Mouse (Mus musculus): ENCODE data around the gene Esr2.

DNA sequence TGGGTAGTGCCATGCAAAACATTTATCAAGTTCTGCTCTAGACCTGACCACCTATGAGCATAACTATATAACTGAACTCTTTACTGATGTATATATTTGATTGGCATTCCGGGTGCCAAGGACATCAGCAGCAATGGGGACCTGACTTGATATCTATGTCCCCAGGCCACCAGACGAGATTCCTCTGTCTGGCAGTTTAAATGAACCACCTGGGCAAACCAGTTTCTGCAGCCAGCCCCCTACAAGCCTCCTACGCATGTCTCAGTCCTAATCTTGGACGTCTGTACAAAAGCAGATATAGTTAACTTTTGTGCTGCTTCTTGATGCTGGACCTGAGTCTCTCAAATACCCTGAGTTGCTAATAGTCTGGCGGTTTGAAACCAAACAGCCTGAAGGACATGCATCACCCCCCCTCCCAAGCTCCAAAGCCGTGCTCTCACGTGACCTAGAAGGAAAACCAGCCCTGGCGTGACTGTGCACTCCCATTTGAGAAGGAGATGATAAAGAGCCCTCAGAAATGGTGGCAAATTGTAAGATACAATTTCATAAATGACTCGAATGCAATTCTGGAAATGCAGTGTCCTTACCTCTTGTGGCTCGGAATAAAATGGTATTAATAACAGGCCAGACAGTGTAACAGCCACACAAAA is 8.2 kb upstream of the Esr2 start:
- TF ChIP-seq CTCF (conservative IDR thresholded peaks at IDR 0.05; ENCODE audit: low read length): no peak
- no peak for TF ChIP-seq NANOG (IDR thresholded peaks at IDR 0.05; ENCODE audit: borderline replicate concordance, low read length)

Data from E14TG2a.4 (cell line).